8 mouse cellular contexts compared by ENCODE assay signal in the genomic region with DNA sequence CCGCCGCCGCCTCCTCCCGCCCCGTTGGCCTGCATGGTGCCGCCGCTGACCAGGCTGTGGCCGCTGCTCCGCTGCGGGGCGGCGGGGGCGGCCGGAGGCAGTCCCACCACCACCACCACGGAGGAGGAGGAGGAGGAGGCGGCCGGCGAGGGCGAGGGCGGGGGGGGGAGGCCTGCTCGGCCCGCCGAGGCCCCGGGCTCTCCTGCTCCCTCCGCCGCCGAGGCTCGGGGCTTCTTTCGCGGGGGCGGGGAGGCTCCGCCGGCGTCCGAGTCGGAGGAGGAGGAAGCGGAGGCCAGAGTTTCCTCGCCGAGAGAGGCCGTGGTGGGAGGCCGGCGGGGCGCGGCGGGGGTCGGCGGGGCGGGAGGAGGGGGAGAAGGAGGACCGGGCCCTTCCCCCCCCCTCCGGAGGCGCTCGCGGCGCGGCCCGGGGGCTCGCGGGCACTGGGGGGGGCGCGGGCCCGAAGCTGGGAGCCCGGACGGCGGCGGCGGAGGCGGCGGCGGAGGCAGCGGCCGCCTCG. TPM values are rescaled to one million over a fixed set of nuclear protein-coding genes. Genes with fewer than 3 reads are reported as not detected.
A peak's percentile ranks its signal among the peaks of the same experiment; 100 is the strongest.
DNase-seq lines count a peak whose midpoint lies in the region; ATAC-seq and TF ChIP-seq lines count a peak whose summit lies in the region.

No protein-coding gene starts in this region.

- H3K4me1 ChIP-seq in spleen, adult 2 months (ENCODE audit: control insufficient read depth, insufficient read depth, insufficient read length), result peaks cover 13% of the 10 kb centered on the region
- H3K4me1 ChIP-seq in forebrain, postnatal 0 days (ENCODE audit: insufficient read depth), result peaks cover 8% of the 10 kb centered on the region; the same call in 1 of the 2 replicates
- peaks cover 7% of the 10 kb centered on the region; the same call in 1 of the 2 replicates for H3K4me1 ChIP-seq in limb, embryonic 11.5 days (ENCODE audit: control insufficient read depth, insufficient read depth, low read length)
- H3K4me1 ChIP-seq in midbrain, postnatal 0 days (ENCODE audit: insufficient read depth, low read length), result peaks cover 5% of the 10 kb centered on the region; the same call in 1 of the 2 replicates

- TF ChIP-seq CTCF in spleen, adult 2 months (IDR thresholded peaks at IDR 0.05; ENCODE audit: extremely low read depth, insufficient read depth, insufficient read length, insufficient replicate concordance), result no peak
- no peak for TF ChIP-seq CTCF in forebrain, postnatal 0 days (IDR thresholded peaks at IDR 0.05; ENCODE audit: low read depth)
- TF ChIP-seq CTCF in midbrain, postnatal 0 days (IDR thresholded peaks at IDR 0.05), result no peak

- peak overlapping the region; percentile 73 for H3K4me3 ChIP-seq in spleen, adult 2 months (ENCODE audit: extremely low read depth, insufficient read depth, insufficient read length)
- peak overlapping the region; percentile 99 for H3K4me3 ChIP-seq in forebrain, postnatal 0 days (ENCODE audit: low read depth, low read length)
- H3K4me3 ChIP-seq in limb, embryonic 11.5 days (ENCODE audit: low read depth, low read length), result peak overlapping the region; percentile 84
- H3K4me3 ChIP-seq in midbrain, postnatal 0 days (ENCODE audit: low read depth, low read length), result peak overlapping the region; percentile 99

- no peaks in the 10 kb centered on the region for H3K27me3 ChIP-seq in spleen, adult 2 months (ENCODE audit: control insufficient read depth, insufficient read depth, low read length)
- no peaks in the 10 kb centered on the region for H3K27me3 ChIP-seq in forebrain, postnatal 0 days (ENCODE audit: insufficient read depth, low read length)
- H3K27me3 ChIP-seq in limb, embryonic 11.5 days (ENCODE audit: control insufficient read depth, insufficient read depth, low read length), result no peaks in the 10 kb centered on the region
- H3K27me3 ChIP-seq in midbrain, postnatal 0 days (ENCODE audit: insufficient read depth, low read length), result no peaks in the 10 kb centered on the region

- H3K36me3 ChIP-seq in spleen, adult 2 months (ENCODE audit: control insufficient read depth, insufficient read depth, low read length), result peaks cover 7% of the 10 kb centered on the region
- peaks cover 5% of the 10 kb centered on the region; the same call in 1 of the 2 replicates for H3K36me3 ChIP-seq in forebrain, postnatal 0 days (ENCODE audit: insufficient read depth)
- peaks cover 2% of the 10 kb centered on the region; the same call in 1 of the 2 replicates for H3K36me3 ChIP-seq in limb, embryonic 11.5 days (ENCODE audit: control insufficient read depth, insufficient read depth, low read length)
- peaks cover 4% of the 10 kb centered on the region for H3K36me3 ChIP-seq in midbrain, postnatal 0 days (ENCODE audit: insufficient read depth, low read length)

- H3K9ac ChIP-seq in forebrain, postnatal 0 days, result peak overlapping the region; percentile 94
- H3K9ac ChIP-seq in limb, embryonic 11.5 days (ENCODE audit: low read length), result peak overlapping the region; percentile 92
- H3K9ac ChIP-seq in midbrain, postnatal 0 days (replicated peaks; ENCODE audit: low read length, poor library complexity, severe bottlenecking), result peak overlapping the region; percentile 95

- peak overlapping the region; percentile 96 for H3K27ac ChIP-seq in spleen, adult 2 months (ENCODE audit: insufficient read depth, low read length)
- H3K27ac ChIP-seq in forebrain, postnatal 0 days (ENCODE audit: low read depth, low read length), result peak overlapping the region; percentile 91
- peak overlapping the region; percentile 83 for H3K27ac ChIP-seq in limb, embryonic 11.5 days (replicated peaks; ENCODE audit: low read depth, low read length)
- peak overlapping the region; percentile 87 for H3K27ac ChIP-seq in midbrain, postnatal 0 days (ENCODE audit: low read depth, low read length)

- H3K9me3 ChIP-seq in forebrain, postnatal 0 days (ENCODE audit: low read length), result no peaks in the 10 kb centered on the region
- no peaks in the 10 kb centered on the region for H3K9me3 ChIP-seq in limb, embryonic 11.5 days (ENCODE audit: control insufficient read depth, low read length)
- H3K9me3 ChIP-seq in midbrain, postnatal 0 days (ENCODE audit: low read length), result no peaks in the 10 kb centered on the region

- 1% methylated on average over 22 of the region's 72 CpGs for WGBS in spleen, adult 2 months
- 8% methylated on average over 11 of the region's 72 CpGs for WGBS in forebrain, postnatal 0 days
- WGBS in limb, embryonic 11.5 days, result 1% methylated on average over 12 of the region's 72 CpGs
- 0% methylated on average over 5 of the region's 72 CpGs for WGBS in midbrain, postnatal 0 days

- DNase-seq in adrenal gland, adult 8-10 months, result peak; percentile 15
- no peak for DNase-seq in adrenal gland, postnatal 10 days
- DNase-seq in spleen, adult 2 months (ENCODE audit: low read depth in 1 of 2, low spot score in 2 of 2), result peak in 1 of 2 experiments; percentile 34
- no peak for DNase-seq in spleen, adult 12 weeks (ENCODE audit: low spot score)
- DNase-seq in forebrain, postnatal 0 days, result peak; percentile 25
- peak; percentile 50 for DNase-seq in limb, embryonic 11.5 days (ENCODE audit: low spot score)
- peak; percentile 10 for DNase-seq in midbrain, postnatal 0 days (ENCODE audit: low spot score)
- no peak for DNase-seq in frontal cortex, postnatal 14 days (ENCODE audit: low spot score in 2 of 2)

- ATAC-seq in forebrain, postnatal 0 days, result peak; percentile 50
- peak; percentile 19; the same call in 1 of the 2 replicates for ATAC-seq in limb, embryonic 11.5 days (ENCODE audit: insufficient number of reproducible peaks, low FRiP score, low TSS enrichment, low read depth)
- peak; percentile 47 for ATAC-seq in midbrain, postnatal 0 days (ENCODE audit: low FRiP score)

- no peak for TF ChIP-seq POLR2A in spleen, adult 2 months (IDR thresholded peaks at IDR 0.05; ENCODE audit: low read depth, low read length)

- peak overlapping the region; percentile 87 for H3K4me2 ChIP-seq in forebrain, postnatal 0 days (ENCODE audit: low read depth)
- H3K4me2 ChIP-seq in limb, embryonic 11.5 days (ENCODE audit: low read depth, severe bottlenecking), result peak overlapping the region; percentile 91
- peak overlapping the region; percentile 88 for H3K4me2 ChIP-seq in midbrain, postnatal 0 days (ENCODE audit: low read depth, low read length, poor library complexity, severe bottlenecking)

RNA-seq across cellular contexts. Expression of a gene that starts 0.3 kb away (rescaled TPM):
- 100 to 1,000 TPM; 120 to 162 (median 149) TPM for total RNA-seq in adrenal gland, adult 8-10 months (2022)
- total RNA-seq in adrenal gland, postnatal 10 days (2021), result 100 to 1,000 TPM; 126 to 138 TPM
- polyA plus RNA-seq in spleen, adult 2 months (2012; rRNA removed), result 36.3 and 37.2 TPM in 2 replicates
- total RNA-seq in forebrain, postnatal 0 days (2014; rRNA removed), result 51.5 and 55.6 TPM in 2 replicates
- 26.1 and 43.0 TPM in 2 replicates for polyA plus RNA-seq in forebrain, postnatal 0 days (2015; fragmentation: Nextera tagmentation; extraction: Ambion mirVana)
- 34.3 and 40.5 TPM in 2 replicates for polyA plus RNA-seq in limb, embryonic 11.5 days (2014; fragmentation: Nextera tagmentation; extraction: Ambion mirVana)
- total RNA-seq in midbrain, postnatal 0 days (2014; rRNA removed), result 49.6 and 66.9 TPM in 2 replicates
- 31.4 and 44.1 TPM in 2 replicates for polyA plus RNA-seq in midbrain, postnatal 0 days (2015; fragmentation: Nextera tagmentation; extraction: Ambion mirVana)

Comparison
In these comparisons a context has a peak if more than half of its experiments do, and no peak if none do; other contexts are left out.
1. DNase-seq: peak in adrenal gland, adult 8-10 months (single experiment), forebrain, postnatal 0 days (single experiment), limb, embryonic 11.5 days (single experiment) and midbrain, postnatal 0 days (single experiment); none in adrenal gland, postnatal 10 days (single experiment), spleen, adult 12 weeks (single experiment) and frontal cortex, postnatal 14 days (0 of 2).
2. Peak in every context shown above with its lines, with median percentiles within 50 percentile points of each other: H3K27ac ChIP-seq, H3K4me3 ChIP-seq, ATAC-seq, H3K4me2 ChIP-seq and H3K9ac ChIP-seq.